Mouse (Mus musculus) CD4-positive, CD25-positive, alpha-beta regulatory T cell, adult 2 months (primary cell): Measurements from ENCODE around the gene Rps6ka1.
"Not testable (repeated sequence)": the region's sequence is repeated elsewhere in the genome, so short reads cannot be mapped to it uniquely, and the experiment has no call there.

ENCODE experiments used
- DNase-seq: peaks from one replicate; pipeline ENCODE4 v3.0.0-alpha.2; 2012; ENCODE audit warnings: low read depth, low spot score

The Rps6ka1 gene

GRCm38 (mm10) chr4:133863795-133864379 lies 23.7 kb downstream of the Rps6ka1 start:
- no peak for DNase-seq

- peak; percentile 45 for DNase-seq
These were observed 30.1 kb downstream of the Rps6ka1 start for GRCm38 (mm10) chr4:133857527-133857926.

GRCm38 (mm10) chr4:133854621-133855020 lies 33.0 kb downstream of the Rps6ka1 start:
- DNase-seq, result no peak

DNA sequence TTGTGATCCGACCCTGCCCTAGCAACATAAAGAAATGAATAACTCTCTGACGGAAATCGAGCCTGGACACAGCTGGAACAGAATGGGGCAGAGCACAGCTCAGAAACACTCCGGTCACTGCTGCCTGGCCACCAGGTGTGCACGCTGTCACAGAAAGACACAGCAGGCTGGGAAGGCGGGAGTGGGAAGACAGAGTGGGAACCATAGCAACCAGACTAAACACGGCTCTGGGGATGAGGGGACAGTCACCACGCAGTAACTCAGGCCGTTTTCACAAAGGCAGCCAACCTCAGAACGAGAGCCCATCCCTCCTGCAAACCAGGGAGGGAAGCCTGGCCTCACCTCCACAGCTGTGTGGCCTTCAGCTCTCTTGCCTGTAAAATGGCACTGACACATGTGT lies 34.0 kb downstream of the Rps6ka1 start:
- no peak for DNase-seq

DNA sequence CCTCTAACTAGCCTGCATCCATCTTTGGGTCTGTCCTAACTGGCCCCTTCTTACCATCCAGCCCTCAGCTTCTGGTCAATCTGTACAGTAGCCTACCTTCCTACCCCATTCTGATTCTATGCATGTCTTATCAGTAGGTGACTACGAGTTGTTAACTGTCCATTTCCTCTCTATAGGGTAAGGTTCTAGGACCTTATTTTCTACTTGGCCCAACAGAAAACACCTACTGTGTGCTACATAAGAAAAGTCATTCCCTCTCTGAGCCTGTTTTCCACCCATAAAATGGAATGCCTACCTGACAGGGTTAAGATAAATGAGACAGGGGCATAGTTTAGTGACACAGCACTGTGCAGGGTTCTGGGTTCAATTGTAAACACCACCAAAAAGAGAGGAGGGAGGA lies 41.0 kb downstream of the Rps6ka1 start:
- DNase-seq, result no peak

DNA sequence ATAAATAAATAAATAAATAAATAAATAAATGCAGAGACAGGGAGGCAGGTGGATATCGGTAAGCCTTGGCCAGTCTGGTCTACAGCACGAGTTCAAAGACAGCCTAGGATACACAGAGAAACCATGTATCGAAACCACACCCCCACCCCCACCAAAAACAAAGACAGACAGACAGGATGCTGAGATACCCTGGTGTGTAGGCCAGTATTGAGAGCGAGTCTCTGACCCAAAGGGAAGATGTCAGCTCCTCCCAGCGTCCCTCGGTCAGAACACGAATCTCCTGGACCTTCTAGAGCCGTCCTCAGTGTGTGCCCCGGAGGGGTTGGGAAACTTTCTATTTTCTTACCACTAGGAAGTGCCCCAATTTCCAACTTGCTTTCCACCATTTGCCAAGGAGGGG lies 42.5 kb downstream of the Rps6ka1 start:
- DNase-seq, result peak; percentile 27

DNA sequence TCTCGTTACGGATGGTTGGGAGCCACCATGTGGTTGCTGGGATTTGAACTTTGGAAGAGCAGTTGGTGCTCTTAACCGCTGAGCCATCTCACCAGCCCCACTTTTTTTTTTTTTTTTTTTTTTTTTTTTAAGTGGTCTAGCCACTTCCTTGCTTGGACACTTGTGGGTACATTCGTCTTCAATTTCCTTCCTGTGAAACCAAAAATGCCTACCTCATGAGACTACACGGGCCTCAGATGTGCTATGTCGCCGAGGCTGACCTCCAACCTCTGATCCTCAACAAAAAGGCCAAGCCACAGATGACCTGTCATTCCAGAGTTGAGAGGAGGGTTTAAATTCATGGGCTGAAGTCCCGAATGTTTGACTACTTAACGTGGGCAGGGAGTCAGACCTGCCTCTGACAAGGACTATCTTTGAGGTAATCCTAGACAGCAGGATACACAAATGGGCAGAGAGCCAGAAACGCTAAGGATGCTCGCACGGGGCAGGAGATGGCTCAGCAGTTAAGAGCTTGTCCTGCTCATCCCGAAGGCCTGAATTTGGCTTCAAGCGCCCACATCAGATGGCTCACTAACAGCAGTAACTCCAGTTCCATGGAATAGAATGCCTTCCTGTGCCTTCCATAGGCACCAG lies 43.3 kb downstream of the Rps6ka1 start:
- peak; percentile 52 for DNase-seq

GRCm38 (mm10) chr4:133842992-133843737 lies 44.4 kb downstream of the Rps6ka1 start:
- peak; percentile 80 for DNase-seq

- DNase-seq, result not testable (repeated sequence)
These were observed 45.7 kb downstream of the Rps6ka1 start for GRCm38 (mm10) chr4:133841756-133842483.

DNA sequence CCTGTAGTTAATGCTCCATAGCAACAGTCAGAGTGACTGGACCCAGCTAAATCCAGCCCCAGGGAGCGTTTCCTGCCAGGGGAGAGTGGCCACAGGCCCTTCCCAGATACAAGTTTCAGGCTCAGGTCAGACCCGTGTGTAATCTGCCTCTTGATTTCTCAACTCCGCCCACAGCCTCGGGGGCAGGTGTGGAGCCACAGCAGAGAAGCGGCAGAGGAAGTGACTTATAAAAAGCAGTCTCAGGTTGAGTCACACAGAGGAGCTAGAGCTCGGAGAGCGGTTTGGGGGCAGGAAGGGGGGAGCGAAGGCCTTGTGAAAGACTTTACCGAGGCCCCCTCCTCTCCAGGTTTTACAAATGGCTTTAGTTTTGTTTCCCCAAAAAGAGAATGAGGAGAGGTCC lies 46.6 kb downstream of the Rps6ka1 start:
- DNase-seq, result peak; percentile 92

- peak; percentile 52 for DNase-seq
These were observed 47.1 kb downstream of the Rps6ka1 start for GRCm38 (mm10) chr4:133840501-133840900.

- DNase-seq, result peak; percentile 47
These were observed 48.2 kb downstream of the Rps6ka1 start for GRCm38 (mm10) chr4:133839385-133839826.

- peak; percentile 83 for DNase-seq
These were observed 51.0 kb downstream of the Rps6ka1 start for GRCm38 (mm10) chr4:133836575-133836974.

GRCm38 (mm10) chr4:133835211-133835610 lies 52.4 kb downstream of the Rps6ka1 start:
- no peak for DNase-seq

- DNase-seq, result peak; percentile 35
These were observed 54.4 kb downstream of the Rps6ka1 start for GRCm38 (mm10) chr4:133832945-133833874.

DNA sequence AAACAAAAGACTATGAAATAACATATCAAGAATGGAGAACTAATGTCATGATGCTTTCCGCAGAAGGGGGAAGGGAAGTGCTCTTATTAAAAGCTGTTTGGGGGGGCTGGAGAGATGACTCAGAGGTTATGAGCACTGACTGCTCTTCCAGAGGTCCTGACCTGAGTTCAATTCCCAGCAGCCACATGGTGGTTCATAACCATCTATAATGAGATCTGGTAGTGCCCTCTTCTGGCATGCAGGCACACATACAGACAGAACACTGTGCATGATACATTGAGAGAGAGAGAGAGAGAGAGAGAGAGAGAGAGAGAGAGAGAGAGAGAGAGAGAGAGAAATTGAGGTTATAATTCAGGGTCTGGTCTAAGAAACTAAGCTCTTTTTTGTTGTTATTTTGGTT lies 57.1 kb downstream of the Rps6ka1 start:
- peak; percentile 49 for DNase-seq

GRCm38 (mm10) chr4:133829281-133830070 lies 58.1 kb downstream of the Rps6ka1 start:
- peak; percentile 88 for DNase-seq

- peak; percentile 60 for DNase-seq
These were observed 59.5 kb downstream of the Rps6ka1 start for GRCm38 (mm10) chr4:133827887-133828794.

- DNase-seq, result no peak
These were observed 60.2 kb downstream of the Rps6ka1 start for GRCm38 (mm10) chr4:133827354-133827753.
